Mouse (Mus musculus) frontal cortex, postnatal 10 days (tissue): ENCODE data around the gene Syt5.

Source experiments
- DNase-seq, 2 experiments: peaks; one replicate each; pipeline ENCODE4 v3.0.0; 2022; ENCODE audit warnings: low spot score in 2 of 2, mixed read lengths in 1 of 2

Syt5 gene

GRCm38 (mm10) chr7:4523205-4524130 lies 23.9 kb downstream of the Syt5 start:
- no peak for DNase-seq

- no peak for DNase-seq
These were observed 25.0 kb downstream of the Syt5 start for GRCm38 (mm10) chr7:4522292-4522691.

- no peak for DNase-seq
These were observed 25.9 kb downstream of the Syt5 start for GRCm38 (mm10) chr7:4521231-4522003.

- DNase-seq = no peak
These were observed 28.9 kb downstream of the Syt5 start for GRCm38 (mm10) chr7:4518487-4518886.

DNA sequence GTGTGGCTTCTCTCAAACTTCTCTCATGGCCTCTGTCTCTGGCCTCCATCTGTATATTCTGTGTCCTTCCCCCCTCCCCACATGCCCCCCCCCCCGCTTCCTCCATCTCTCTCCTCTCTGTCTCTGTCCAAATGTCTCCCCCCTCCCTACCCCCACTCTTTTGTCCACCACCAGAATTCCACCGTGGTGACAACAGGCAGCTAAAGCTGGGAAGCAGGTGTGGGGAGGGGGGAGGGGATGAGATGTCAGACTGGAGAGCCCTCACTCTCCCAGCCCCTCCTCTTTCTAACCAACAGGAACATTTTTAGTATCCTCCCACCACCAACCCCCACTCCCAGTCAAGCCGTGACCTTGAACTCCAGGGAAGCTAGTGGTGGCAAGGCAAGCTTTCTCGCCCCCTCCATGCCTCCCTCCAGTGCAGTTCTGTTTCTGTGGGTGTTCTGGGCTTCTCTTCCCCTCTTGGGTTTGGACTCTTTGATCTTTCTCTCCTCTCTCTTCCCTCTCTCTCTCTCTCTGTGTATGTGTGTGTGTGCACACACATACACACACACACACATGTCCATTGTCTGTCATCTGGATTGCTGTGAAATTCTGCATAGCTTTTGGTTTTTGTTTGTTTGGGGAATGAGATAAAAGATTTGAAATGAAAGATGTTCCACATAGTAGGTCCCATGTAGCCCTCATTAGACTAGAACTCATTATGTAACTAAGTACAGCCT lies 30.9 kb downstream of the Syt5 start, which contains the start of gene Tnnt1:
Tnnt1 (minus strand) TSS at position 51 of the 719 bp plus-strand sequence.
- no peak for DNase-seq

- DNase-seq = no peak
These were observed 31.5 kb downstream of the Syt5 start for GRCm38 (mm10) chr7:4515853-4516252.

DNA sequence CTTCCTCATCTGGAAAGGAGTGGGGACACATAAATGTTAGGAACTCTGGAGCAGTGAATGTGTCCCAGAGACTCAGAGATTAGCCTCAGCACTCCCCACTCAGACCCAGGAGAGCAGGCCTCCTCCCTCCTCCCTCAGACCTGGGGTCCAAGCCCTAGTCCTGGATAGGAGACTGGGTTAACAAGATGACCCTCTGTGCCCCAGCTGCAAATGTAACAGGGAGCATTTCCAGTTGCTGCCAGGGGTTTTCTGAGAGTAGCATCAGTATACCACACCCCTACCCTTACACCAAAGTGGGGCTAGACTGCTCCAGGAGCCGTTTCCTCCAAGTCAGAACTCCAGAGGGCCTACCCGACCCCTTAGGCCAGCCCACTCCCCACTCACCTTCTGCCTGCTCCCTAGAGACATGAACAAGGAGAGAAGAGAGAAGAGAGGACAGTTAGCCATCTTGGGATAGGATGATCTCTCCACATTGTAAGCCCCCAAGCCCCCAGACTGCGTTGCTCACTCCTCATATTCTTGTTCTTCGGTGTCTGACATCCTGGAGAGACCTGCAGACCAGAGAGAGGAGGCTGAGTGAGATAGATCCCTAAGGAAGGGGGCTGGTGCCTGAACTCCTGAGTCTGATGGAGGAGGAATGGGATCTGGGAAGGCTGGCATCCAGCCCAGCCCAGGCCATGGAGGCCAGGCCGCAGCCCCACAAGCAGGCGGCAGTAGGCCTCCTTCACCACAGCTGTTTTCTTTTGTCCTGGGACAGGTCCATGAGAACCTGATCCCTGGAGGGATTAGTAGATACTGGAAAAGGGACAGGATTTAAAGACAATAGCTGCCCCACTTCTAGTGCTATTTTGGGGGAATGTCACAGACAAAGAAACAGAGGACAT lies 33.3 kb downstream of the Syt5 start:
- no peak for DNase-seq

DNA sequence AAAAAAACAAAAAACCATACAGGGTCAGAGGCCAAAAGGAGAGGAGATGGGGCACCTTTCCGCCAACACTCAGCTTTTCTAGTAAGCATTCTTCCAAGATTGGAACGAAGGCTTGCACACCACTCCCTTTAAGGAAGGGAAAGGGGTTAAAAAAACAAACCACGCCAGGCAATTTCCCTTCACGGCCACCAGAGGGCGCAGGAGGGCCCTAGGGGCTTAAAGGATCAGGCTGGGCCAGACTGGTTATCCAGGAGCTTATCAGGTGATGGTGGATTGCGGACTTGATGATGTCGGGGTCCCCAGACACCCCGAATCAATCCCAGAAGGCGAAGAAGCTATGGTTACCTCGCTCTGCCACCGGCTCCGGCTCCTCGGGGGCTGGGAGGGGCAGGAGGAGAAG lies 34.1 kb downstream of the Syt5 start:
- DNase-seq = no peak

GRCm38 (mm10) chr7:4511489-4512224 lies 35.7 kb downstream of the Syt5 start:
- no peak for DNase-seq

DNA sequence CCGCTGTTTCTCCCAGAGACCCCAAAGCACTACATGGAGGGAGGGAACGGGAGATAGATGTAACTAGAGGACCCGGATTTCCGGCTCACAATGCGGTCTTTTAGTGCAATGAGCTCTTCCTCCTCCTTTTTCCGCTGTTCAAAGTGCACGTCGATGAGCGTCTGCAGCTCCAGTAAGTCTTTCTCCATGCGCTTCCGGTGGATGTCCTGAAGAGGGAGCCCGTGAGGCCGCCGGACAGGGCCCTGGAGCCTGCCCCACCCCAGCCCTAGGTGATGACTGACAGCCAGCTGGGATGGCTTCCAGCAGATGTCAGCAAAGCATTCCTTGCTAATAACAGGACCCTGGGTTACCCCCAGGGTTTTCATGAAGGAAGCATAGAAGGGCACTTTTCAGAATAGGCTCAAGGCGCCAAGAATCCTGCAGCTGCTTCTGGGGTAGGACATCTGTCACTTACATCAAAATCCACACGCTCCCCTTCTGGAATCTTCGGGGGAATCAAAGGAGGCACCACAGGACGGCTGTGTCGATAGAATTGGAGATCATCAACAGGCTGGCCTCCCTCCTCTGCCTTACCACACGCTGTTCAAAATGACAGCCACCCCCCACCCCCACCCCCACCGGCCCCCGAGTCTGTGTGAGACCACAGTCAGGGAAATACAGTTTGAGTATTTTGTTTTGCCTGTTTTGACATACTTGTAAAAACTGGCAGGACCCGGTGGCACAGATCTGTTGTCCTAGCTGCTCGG lies 37.3 kb downstream of the Syt5 start:
- DNase-seq = peak in 1 of 2 experiments; percentile 63

- no peak for DNase-seq
These were observed 38.6 kb downstream of the Syt5 start for GRCm38 (mm10) chr7:4508739-4509116.

DNA sequence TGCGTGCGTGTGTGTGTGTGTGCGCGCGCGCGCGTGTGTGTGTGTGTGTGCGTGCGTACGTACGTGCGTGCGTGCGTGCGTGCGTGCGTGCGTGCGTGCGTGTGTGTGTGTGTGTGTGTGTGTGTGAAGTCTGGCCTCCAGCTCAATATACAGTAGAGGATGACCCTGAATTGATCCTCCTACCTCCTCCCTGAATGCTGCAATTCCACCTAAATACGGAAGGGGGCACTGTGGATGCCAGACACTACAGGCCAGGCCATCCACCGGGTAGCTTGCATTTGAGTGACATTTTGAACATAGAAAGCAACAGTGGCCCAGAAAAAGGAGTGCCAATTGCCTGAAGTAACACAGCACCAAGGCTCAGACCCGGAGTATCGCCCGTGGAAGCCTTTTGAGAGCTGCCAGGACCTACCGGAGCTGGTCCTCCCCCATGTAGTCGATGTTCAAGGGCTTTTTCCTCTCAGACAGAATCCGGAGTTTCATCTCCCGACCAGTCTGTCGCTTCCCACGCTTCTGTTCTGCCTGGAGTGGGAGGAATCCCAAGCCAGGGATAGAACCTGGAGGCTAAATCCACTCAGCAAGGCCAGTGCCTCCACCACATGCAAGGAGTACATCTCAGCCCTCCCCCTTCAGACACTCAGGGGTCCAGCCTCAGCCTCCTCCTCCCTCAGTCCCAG lies 39.1 kb downstream of the Syt5 start:
- DNase-seq = no peak

DNA sequence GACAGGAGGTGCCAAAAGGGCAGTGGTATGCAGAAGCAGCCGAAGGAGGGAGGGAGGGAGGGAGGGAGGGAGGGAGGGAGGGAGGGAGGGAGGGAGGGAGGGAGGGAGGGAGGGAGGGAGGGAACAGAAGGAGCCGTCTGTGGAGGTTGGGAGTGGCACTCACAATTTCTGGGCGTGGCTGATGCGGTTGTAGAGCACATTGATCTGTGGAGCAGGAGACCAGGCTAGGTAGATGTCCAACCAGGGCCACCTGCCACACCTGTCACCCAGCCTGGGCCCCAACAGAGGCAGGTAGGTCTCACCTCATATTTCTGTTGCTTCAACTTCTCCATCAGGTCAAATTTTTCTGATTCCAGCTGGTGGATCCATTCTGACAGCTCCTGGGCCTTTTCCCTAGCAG lies 40.1 kb downstream of the Syt5 start:
- DNase-seq = no peak

GRCm38 (mm10) chr7:4504646-4505435 lies 42.5 kb downstream of the Syt5 start:
- no peak for DNase-seq

GRCm38 (mm10) chr7:4503858-4504257 lies 43.5 kb downstream of the Syt5 start:
- no peak for DNase-seq

- DNase-seq = no peak
These were observed 44.2 kb downstream of the Syt5 start for GRCm38 (mm10) chr7:4503100-4503499.

DNA sequence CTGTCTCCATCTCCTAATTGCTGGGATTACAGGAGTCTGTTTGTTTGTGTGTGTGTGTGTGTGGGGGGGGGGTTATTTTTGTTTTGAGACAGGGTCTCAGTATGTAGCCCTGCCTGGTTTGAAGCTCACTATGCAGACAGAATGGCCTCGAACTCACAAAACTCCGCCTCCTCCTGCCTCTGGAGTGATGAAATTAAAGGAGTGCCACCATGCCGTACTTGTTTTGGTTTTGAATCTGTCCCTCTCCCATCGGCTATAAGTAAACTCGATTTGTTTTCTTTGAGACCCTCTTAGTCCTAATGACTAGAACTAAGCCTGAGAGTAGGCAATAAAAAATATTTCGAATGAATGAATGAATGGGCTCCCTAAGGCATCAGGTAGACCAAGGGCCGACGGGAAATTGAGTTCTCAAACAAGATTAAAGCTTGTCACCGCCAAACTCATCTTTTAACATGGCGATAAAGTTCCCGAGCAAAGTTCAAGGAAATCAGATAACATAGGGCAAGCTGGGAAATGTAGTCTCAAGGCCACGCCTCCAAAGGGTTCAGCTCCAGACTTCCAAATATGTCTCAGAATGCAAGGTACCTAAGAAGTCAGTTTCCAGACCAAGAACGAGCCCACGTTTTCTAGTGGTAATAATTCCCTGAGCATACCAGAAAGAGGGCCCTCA lies 44.8 kb downstream of the Syt5 start:
- no peak for DNase-seq
